Mouse (Mus musculus) olfactory bulb, adult 2 months (tissue): ENCODE measurements around the gene Dusp3.

Source experiments
- CTCF ChIP-seq: fragments of 200-500 bp; IDR thresholded peaks from 2 replicates; pipeline ENCODE4 v1.5.1; 2012; ENCODE audit warnings: low read depth, mild to moderate bottlenecking, low read length, moderate library complexity; ENCODE audit not compliant: insufficient read depth
- POLR2A ChIP-seq: fragments of 200-500 bp; IDR thresholded peaks from 2 replicates; pipeline ENCODE4 v1.6.1; 2012; ENCODE audit warnings: mild to moderate bottlenecking, low read depth, low read length, moderate library complexity; ENCODE audit not compliant: insufficient read depth

DNA sequence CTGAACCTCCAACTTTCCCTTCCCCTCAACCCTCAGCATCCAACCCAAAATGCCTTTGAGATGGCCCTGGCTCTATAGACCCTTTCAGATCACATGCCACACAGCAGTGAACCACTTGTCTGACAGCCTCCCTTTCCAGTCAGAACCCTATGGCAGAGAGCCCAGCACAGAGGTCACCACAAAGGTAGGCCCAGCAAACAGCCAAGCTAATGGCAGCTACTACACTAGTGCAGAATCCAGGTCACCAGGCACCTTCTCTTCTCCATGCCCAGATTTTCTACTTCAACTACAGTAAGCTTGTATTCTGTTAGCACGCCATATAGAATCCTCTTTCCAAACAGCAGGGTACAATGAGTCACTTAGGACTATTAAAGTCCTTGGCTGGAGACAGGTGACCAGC lies 29.3 kb upstream of the Dusp3 start:
- TF ChIP-seq POLR2A (no peak), CTCF (no peak)
